Mouse (Mus musculus): Measurements from ENCODE around the gene Mrap2. TPM values are rescaled to one million over a fixed set of nuclear protein-coding genes. Genes with fewer than 3 reads are reported as not detected.

Mrap2 gene
- polyA plus RNA-seq, 1 experiment: not detected

- Histone ChIP-seq H3K36me3 (ENCODE audit: control insufficient read depth) (peaks cover 60% of the 10 kb centered on the region), H3K9me3 (ENCODE audit: control insufficient read depth, low read length) (no peaks in the 10 kb centered on the region), H3K27me3 (ENCODE audit: control insufficient read depth) (no peaks in the 10 kb centered on the region), H3K4me3 (replicated peaks) (no peak overlapping the region), H3K4me1 (ENCODE audit: control insufficient read depth) (peaks cover 2% of the 10 kb centered on the region)
- TF ChIP-seq TAL1 (IDR thresholded peaks at IDR 0.05; ENCODE audit: low read length) (no peak), GATA1 (IDR thresholded peaks at IDR 0.05; ENCODE audit: low read length) (no peak)
These were observed 56.3 kb downstream of the Mrap2 start for GRCm38 (mm10) chr9:87200426-87200825.

- TF ChIP-seq TAL1 (IDR thresholded peaks at IDR 0.05; ENCODE audit: low read length): no peak
- no peak for TF ChIP-seq GATA1 (IDR thresholded peaks at IDR 0.05; ENCODE audit: low read length)
- Histone ChIP-seq H3K27me3 (ENCODE audit: control insufficient read depth) (no peaks in the 10 kb centered on the region), H3K36me3 (ENCODE audit: control insufficient read depth) (peaks cover 63% of the 10 kb centered on the region), H3K4me3 (replicated peaks) (no peak overlapping the region), H3K4me1 (ENCODE audit: control insufficient read depth) (peaks cover 2% of the 10 kb centered on the region), H3K9me3 (ENCODE audit: control insufficient read depth, low read length) (no peaks in the 10 kb centered on the region)
These were observed 56.8 kb downstream of the Mrap2 start for GRCm38 (mm10) chr9:87200919-87201318.

GRCm38 (mm10) chr9:87202431-87202830, 58.3 kb downstream of the Mrap2 start:
- no peak overlapping the region for H3K4me3 ChIP-seq (replicated peaks)
- H3K4me1 ChIP-seq (ENCODE audit: control insufficient read depth): peaks cover 7% of the 10 kb centered on the region
- H3K9me3 ChIP-seq (ENCODE audit: control insufficient read depth, low read length): no peaks in the 10 kb centered on the region
- peaks cover 68% of the 10 kb centered on the region for H3K36me3 ChIP-seq (ENCODE audit: control insufficient read depth)
- no peaks in the 10 kb centered on the region for H3K27me3 ChIP-seq (ENCODE audit: control insufficient read depth)
- TF ChIP-seq TAL1 (IDR thresholded peaks at IDR 0.05; ENCODE audit: low read length): no peak

GRCm38 (mm10) chr9:87210830-87211339, 66.8 kb downstream of the Mrap2 start:
- Histone ChIP-seq H3K27me3 (ENCODE audit: control insufficient read depth) (no peaks in the 10 kb centered on the region), H3K4me1 (ENCODE audit: control insufficient read depth) (peaks cover 5% of the 10 kb centered on the region), H3K36me3 (ENCODE audit: control insufficient read depth) (peaks cover 56% of the 10 kb centered on the region), H3K9me3 (ENCODE audit: control insufficient read depth, low read length) (no peaks in the 10 kb centered on the region), H3K4me3 (replicated peaks) (no peak overlapping the region)
- TF ChIP-seq TAL1 (IDR thresholded peaks at IDR 0.05; ENCODE audit: low read length) (no peak), GATA1 (IDR thresholded peaks at IDR 0.05; ENCODE audit: low read length) (no peak)

GRCm38 (mm10) chr9:87213204-87213603, 69.1 kb downstream of the Mrap2 start:
- no peaks in the 10 kb centered on the region for H3K27me3 ChIP-seq (ENCODE audit: control insufficient read depth)
- TF ChIP-seq GATA1 (IDR thresholded peaks at IDR 0.05; ENCODE audit: low read length) (no peak), TAL1 (IDR thresholded peaks at IDR 0.05; ENCODE audit: low read length) (no peak)
- H3K9me3 ChIP-seq (ENCODE audit: control insufficient read depth, low read length): no peaks in the 10 kb centered on the region
- H3K36me3 ChIP-seq (ENCODE audit: control insufficient read depth): peaks cover 47% of the 10 kb centered on the region
- H3K4me3 ChIP-seq (replicated peaks): no peak overlapping the region
- no peaks in the 10 kb centered on the region for H3K4me1 ChIP-seq (ENCODE audit: control insufficient read depth)

Other genes with a start within 250 kb of the Mrap2 start
- gene Ripply2, start 128.8 kb upstream of the Mrap2 start, polyA plus RNA-seq (2012): not detected in 2 replicates
- gene Cyb5r4, start 122.3 kb upstream of the Mrap2 start, polyA plus RNA-seq (2012): 0.46 and 0.74 TPM in 2 replicates
- gene Cep162, start 111.2 kb downstream of the Mrap2 start, polyA plus RNA-seq (2012): 0.06 and 0.07 TPM in 2 replicates